Mouse (Mus musculus): ENCODE results near the gene Ivns1abp.

- TF ChIP-seq GATA1 (IDR thresholded peaks at IDR 0.05; ENCODE audit: borderline replicate concordance, low read length) (no peak), CTCF (IDR thresholded peaks at IDR 0.05; ENCODE audit: low read depth, low read length) (no peak)
Observed at GRCm38 (mm10) chr1:151342968-151343367, 1.3 kb upstream of the Ivns1abp start.

Measured in G1E (cell line).